Mouse (Mus musculus) left cerebral cortex, postnatal 25 days (tissue): Measurements from ENCODE around the gene Clec3a. TPM values are rescaled to one million over a fixed set of nuclear protein-coding genes. Genes with fewer than 3 reads are reported as not detected.

Source experiments
- DNase-seq, 2 experiments: peaks; one replicate each; pipeline ENCODE4 v3.0.0; 2022; ENCODE audit warnings: low spot score in 2 of 2, mixed read lengths in 1 of 2
- intact Hi-C: fragments of 180-260 bp; cut with DNase I; formaldehyde crosslinking; loops from one replicate; pipeline ENCODE4 v1.15.1; 2025
- total RNA-seq, 2 experiments: library from RNA; stranded (reverse); gene quantifications; 2 replicates each; pipeline ENCODE4 v1.2.3; 2021

The Clec3a gene
- total RNA-seq, 2 experiments from 2014 or later: not detected

DNA sequence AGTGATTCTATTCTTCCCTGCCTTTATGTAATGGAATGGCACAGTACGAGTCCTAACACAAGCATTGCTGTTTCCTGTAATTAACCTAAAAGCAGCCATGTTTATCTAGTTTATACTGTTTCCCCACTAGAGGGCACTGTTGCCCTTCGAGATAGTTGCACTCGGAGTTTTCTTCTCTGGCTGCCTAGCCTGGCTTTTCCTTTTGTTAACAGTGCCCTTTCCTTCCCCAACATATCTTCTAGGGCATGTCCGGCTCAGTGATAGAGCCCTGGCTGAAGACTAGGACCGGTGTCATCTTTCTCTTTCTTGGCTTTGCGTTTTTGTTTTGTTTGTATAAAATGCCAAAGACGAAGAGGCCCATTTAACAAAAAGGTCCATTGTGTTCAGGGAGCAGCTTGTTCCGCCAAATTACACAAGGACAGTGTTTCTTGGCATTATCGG is 34.9 kb downstream of the Clec3a start:
- DNase-seq: peak; percentile 60 to 71
- intact Hi-C loops: loop anchor here (2.0 to 10.0 kb wide), 5 partner anchors 262 to 1986 kb away; no protein-coding TSS in a partner anchor

DNA sequence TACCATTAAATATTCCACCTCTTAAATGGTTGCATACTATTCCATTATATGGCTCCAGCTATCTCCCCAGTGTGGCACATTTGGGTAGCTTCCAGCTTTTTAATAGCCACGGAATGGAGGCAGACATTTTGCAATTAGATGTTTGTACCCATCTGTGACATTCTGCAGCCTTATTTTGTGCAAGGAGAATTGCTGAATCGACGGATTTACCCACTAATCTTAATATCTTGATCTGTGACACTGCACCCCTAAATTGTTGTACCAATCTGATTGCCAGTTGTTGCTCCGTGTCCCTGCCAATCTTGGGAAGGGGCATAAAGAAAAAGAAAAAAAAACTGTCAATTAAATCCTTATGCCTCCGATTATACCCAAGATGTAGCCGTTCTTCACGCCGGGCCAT is 37.4 kb downstream of the Clec3a start:
- no peak for DNase-seq
- intact Hi-C loops: loop anchor here (10.0 kb wide), 2 partner anchors 259 to 1909 kb away; no protein-coding TSS in a partner anchor

DNA sequence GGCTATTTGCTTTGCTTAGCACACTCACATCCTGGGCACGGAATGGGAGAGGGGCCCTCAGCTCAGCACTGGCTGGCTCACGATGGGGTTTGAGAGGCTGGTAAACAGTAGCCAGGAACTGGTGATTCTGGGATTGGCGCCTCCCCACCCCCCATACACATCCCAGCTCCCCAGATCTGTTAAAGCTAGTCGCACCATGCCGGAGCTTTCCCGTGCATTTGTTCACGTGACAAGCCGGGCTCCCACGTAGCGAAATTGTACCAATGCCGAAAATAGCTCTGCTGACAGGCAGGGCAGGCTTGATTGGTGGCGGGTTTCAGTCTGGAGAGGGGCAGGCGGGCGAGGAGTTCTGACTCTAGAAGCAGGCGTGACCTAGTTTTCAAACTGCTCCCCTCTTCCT is 38.1 kb downstream of the Clec3a start:
- peak; percentile 38 to 39 for DNase-seq
- intact Hi-C loops: loop anchor here (10.0 kb wide), 2 partner anchors 259 to 1909 kb away; no protein-coding TSS in a partner anchor

DNA sequence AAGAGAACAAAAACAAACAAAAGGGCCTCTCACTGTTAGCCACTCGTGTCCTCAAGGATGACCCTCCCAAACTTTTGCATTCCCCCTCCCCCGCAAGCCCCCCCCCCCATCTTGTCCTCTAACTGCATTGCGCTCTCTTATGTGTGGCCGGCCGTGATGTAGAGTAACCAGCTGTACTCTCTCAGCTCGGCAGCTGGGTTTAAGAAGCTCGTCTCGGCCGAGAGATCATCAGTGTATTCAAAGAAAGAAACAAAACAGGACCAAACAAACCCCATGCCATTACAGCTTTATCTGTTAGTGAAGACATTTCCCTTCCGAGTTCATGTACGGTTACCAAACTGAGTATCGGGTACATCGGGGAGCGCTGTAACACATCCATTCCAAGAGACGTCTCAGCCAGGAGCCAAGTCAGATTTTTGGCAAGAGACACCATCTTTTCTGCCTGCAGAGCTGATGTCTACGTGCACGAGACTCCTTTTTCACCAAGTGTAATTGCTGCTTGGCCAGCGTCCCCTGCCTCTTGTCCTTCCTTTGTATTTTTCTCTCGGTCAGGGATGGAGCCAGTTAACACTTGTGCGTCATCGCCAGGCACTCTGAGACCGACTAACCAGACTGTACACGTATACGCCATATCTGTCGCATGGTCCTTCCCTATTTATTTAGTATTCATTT is 40.4 kb downstream of the Clec3a start:
- intact Hi-C loops: loop anchor here (10.0 kb wide), 2 partner anchors 257 to 1907 kb away; no protein-coding TSS in a partner anchor
- DNase-seq: no peak

DNA sequence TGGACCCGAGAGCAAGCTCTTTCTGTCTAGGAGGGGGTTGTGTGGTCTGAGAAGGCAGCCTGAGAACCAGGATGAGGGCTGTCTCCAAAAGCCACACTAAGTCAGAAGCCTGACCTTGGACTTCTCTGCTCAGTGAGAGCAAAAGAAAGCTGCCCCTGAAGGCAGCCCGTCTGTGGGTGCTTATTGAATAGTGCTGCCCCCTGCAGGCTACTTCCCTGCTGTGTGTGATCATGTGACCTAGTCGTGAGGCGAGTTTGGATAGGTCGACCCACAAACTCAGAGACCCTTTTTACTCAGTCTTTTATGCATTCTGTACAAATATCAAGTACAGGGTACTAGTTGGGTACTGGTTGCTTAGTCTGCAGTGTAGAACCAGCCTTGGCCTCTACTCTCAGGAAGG is 42.7 kb downstream of the Clec3a start:
- intact Hi-C loops: no loop called here
- no peak for DNase-seq

DNA sequence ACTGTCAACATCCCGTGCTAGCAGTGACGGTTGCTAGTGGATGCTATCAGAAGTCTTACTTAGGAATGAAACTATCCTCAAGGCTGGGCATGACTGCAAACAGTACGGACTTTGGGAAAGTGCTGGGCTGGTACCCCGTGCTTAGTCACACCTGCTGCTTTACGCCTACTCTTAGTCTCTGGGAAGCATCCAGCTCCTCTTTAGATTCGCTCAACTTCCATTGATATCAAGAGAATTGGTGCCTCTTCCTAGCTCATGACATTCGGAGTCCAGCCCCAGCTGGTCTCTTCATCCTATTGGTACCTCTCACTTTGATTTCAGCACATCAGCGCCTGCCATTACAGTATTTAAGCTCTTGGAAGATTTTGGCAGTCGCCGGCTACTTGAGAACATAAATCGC is 44.7 kb downstream of the Clec3a start:
- intact Hi-C loops: no loop called here
- DNase-seq: peak; percentile 44 to 71

DNA sequence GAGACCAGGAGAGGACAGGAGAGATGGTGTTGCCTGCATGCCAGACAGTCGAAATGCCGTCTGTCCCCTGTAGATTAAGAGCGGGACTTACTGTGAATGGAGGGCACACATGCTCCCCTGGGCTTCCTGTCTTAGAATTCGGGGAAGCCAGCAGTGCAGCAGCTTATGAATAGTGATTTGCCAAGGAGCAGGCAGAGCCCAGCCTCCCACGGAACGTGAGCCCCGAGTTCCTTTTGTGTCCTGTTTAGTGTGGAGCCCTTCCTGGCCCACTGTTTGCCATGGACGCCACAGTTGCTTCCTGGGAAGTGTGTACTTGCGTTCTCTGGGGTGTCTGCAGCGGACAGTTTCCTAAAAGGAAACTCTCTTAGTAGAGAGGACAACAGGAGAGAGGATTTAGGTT is 45.4 kb downstream of the Clec3a start:
- intact Hi-C loops: no loop called here
- DNase-seq: no peak

DNA sequence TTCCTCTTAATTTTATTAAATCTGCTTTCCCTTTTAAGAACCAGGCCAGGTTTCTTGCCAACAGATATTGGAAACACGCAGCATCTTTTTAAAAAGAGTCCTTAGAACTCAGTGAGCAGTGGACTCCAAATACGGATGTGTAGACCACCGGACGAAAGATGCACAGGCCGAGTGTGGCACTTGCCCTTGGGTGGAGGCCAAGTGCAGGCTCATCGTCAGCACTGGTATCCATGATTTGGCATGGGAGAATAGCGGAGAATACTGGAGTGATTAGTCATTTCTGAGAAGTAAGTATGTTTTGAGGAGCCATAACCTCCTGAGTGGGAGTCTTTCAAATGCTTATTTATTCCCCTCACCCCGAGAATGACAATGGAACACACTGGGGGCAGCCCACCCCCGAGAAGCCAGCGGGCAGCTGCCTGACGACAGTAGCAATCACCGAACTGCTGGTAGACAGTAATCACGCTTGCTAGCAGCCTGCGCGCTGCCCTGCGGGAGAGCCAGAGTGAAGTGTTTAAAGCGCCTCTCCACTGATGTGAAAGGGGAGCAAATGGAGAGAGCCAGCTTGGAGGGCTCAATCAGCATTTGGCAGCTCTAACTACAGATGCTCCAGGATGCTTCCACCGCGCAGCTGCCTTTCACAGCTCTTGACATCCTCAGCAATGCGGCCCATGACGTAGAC is 50.8 kb downstream of the Clec3a start:
- DNase-seq: no peak
- intact Hi-C loops: no loop called here

DNA sequence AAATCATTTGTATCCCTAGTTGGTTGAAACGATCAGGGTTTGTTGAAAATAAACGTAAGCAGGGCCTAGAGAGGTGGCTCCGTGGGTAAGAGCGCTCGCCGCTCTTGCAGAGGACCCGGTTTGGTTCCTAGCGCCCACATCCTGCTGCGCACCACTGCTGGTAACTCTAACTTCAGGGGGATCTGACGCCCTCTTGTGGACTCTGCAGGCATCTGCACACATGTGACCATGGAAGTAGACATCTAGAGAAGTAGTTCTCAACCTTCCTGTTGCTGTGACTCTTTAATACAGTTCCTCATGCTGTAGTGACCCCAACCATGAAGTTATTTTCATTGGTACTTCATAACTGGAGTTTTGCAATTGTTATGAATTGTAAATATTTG is 51.3 kb downstream of the Clec3a start:
- intact Hi-C loops: no loop called here
- DNase-seq: no peak

DNA sequence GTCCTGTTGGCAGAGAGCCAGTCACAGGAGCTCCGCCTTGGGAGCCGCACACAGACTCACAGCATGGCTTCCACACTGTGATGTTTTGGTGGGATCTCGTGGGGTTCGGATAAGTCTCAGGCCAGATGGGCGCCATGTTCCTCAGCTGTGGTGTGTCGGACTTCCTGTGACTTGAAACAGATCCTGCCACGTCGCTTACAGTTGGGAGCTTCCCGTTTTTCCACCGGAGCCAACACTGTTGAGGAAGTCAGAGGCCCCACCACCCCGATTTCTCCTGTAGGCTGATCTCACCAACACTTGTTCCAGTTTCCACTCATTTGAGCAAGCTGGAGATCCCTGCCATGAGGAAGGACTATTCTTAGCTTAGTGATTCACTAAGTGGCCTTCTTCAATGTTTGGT is 55.7 kb downstream of the Clec3a start:
- intact Hi-C loops: no loop called here
- DNase-seq: no peak

Other genes with a start within 250 kb of the Clec3a start
- gene Vat1l, start 212.5 kb upstream of the Clec3a start, total RNA-seq: 10 to 100 TPM; 49.4 to 58.5 TPM
- 10 to 100 TPM; 12.7 to 13.6 TPM for gene Wwox, start 21.6 kb downstream of the Clec3a start, total RNA-seq